Mouse (Mus musculus): ENCODE measurements around the gene Mepce.
"Not testable (repeated sequence)": the region's sequence is repeated elsewhere in the genome, so short reads cannot be mapped to it uniquely, and the experiment has no call there.

The Mepce gene

DNA sequence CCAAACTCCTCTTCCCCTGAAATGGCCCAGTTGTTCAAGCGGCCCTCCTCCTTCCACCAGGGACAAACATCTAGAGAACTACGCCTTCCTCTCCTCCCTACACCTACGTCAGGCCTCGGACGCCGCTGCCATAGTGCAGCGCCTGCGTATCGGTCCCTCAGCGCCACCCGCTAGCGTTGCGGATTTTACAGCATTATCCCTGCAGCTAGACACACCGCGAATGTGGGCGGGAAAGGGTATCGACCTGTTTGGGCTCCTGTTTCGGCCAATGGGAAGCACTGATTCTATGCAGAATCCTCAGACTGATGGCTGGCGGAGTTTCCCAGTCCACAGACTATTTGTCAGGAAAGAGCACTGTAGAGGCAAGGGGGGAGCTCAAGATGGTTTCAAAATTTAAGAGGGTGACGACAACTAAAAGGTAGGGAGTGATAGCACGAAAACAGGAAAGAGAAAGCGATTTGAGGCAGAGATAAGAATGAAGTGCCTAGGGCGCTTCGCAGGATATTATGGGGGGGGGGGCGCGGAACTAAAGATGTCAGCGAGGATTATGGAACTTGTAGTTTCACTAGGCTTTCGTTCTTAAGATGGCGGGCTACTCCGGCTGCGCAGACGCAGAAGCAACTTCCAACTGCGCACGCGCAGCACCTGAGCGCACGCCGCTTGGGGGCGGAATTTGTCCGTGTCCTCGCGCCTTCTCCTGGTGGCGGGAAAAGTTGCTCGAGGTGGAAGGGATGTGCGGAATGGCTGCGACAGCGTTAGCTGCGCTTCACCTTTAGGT lies at the start of gene Mepce, which contains the start of gene Zcwpw1:
Mepce (minus strand) TSS at position 505 of the 778 bp plus-strand sequence.
Zcwpw1 (plus strand) TSS at position 648 of the 778 bp plus-strand sequence.
- peak; percentile 96 for DNase-seq (ENCODE audit: low read depth, low spot score)

GRCm38 (mm10) chr5:137837110-137837509 lies 49.7 kb upstream of the Mepce start:
- not testable (repeated sequence) for DNase-seq (ENCODE audit: low read depth, low spot score)

DNA sequence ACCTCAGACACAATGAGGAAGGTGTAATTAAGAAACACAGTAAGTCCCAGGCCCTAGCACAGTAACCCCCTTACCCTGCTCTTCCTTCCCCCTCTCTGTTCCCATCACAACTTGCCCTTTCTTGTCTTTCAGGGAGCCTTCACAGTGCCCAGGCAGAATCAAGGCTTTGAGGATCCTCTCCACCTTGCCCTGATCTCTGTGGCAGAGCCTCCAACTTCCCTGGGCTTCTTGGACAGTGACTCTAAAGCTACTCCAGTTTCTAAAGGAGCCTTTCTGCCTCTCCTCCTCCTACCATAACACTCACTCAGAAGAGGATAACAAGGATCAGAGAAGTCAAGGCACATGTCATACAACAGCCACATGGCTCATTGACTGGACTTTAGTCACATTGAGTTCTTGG lies 49.2 kb upstream of the Mepce start:
- DNase-seq (ENCODE audit: low read depth, low spot score), result no peak

DNA sequence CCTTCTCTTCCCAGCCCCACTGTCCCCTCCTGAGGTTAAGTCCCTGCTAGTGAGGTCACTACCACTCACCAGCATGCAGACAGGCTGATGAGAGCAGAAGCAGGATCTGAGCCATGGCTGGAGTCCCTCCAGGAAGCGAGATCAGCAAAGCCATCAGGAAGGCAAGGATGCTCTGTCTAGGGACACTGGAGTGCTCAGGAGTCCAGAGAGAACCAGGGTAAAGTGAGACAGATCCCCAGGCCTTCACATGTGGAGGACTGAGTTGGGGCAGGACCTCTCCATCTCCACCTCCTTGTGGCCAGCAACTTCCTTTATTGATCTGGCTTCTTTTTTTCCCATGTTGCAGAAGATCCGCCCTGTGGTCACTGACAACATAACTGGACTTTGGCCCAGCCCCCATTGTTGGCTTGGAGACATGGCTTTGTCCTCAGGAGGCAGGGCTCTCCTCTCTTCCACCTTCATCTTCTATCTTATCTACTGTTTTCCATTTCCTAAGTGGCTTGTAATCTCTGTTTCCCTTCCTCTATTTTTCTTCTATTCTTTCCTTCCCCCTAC lies 48.6 kb upstream of the Mepce start, which contains the start of gene Pilra:
Pilra (minus strand) TSS at position 316 of the 555 bp plus-strand sequence.
- DNase-seq (ENCODE audit: low read depth, low spot score), result not testable (repeated sequence)

GRCm38 (mm10) chr5:137833500-137833899 lies 46.0 kb upstream of the Mepce start:
- DNase-seq (ENCODE audit: low read depth, low spot score), result no peak

DNA sequence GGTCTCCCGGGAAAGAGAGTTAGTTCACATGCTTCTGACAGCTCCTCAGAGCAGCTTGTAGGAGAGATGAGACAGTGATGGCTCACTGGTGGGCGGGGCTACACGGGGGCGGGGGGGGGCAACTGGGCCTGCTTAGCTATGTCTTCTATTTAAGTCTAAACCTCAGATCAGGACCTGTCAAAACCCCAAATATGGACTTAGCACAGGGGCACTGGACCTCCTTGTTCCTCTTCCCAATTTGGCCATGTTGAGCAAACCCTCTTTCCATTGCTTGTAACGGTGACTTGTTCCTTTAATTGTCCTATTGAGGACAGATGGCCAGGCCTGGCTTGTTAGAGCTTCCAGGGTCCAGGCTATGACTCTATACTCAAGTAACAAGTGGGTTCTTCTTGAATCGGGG lies 44.1 kb upstream of the Mepce start:
- no peak for DNase-seq (ENCODE audit: low read depth, low spot score)

DNA sequence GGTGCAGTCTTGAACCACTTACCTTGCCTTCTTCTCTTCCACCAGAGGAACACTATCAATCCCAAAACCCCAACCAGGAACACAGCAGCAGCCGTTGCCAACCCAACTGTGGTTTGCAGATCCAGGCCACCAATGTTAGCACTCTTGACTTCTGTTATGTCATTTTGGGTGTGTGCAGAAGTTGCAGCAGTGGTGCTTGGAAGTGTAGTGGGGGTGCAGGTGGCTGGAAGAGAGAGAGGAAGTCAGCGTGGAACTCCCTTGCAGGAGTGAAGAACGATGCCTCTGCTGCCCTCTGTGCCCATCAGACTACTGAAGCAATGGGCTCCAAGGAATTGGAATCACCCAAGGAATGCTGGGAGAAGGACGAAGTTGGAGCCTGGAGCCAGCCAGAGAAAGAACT lies 43.7 kb upstream of the Mepce start:
- no peak for DNase-seq (ENCODE audit: low read depth, low spot score)

DNA sequence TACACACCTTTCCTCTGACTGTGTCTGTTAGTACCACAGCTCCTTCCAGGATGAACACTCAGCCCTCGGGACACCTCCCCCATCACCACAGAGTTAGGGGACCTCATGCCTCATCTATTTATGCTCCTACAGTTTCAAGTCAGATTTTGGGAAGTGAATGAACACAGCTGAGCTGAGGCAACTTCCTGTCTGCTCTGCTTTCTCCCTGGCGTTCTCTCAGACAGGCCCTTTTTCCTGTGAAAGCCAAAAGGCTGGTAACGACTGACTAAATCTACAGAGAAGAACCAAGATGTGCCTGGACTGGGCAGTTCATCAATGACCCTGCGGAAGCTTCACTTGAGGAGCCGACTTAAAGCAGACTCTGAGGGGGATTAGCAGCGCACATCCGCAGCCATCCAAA lies 42.8 kb upstream of the Mepce start:
- DNase-seq (ENCODE audit: low read depth, low spot score), result no peak

DNA sequence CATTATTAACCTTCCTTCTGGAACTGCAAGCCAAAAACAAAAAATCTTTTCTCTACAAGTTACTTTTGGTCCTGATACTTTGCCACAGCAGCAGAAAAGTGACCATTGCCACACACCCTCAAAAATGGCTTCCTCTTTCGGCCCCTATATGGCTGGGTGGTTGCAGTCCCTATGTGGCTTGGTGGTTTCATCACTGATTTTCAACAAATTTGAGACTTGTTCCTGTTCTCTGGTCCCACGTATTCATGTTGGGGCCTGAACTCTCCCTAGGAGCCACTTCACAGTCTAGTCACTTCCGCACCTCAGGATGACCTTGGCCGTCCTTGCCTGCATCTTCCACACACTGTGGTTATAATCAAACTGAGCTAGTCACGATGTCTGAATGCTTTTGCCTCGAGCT lies 41.2 kb upstream of the Mepce start:
- no peak for DNase-seq (ENCODE audit: low read depth, low spot score)

- no peak for DNase-seq (ENCODE audit: low read depth, low spot score)
Observed at GRCm38 (mm10) chr5:137826421-137826820, 39.0 kb upstream of the Mepce start.

DNA sequence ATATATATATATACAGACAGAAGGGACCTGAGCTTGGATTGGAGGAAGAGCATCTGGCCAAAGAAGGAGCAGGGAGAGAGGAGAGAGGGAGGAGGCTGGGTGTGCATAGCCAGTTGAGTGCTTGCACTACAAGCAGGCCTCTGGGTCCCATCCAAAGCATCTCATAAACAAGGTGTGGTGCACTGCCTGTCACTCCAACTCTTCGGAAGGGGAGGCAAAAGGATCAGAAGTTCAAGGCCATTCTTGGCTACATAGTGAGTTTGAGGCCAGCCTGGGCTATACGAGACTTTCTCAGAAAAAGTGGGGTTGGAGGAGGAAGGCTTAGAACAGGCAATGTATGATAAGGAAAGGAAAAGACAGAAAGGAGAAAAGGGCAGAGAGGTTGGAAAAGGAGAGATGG lies 38.5 kb upstream of the Mepce start:
- DNase-seq (ENCODE audit: low read depth, low spot score), result no peak

GRCm38 (mm10) chr5:137825030-137825429 lies 37.6 kb upstream of the Mepce start:
- no peak for DNase-seq (ENCODE audit: low read depth, low spot score)

- DNase-seq (ENCODE audit: low read depth, low spot score), result no peak
Observed at GRCm38 (mm10) chr5:137823455-137824045, 36.1 kb upstream of the Mepce start.

GRCm38 (mm10) chr5:137822602-137823001 lies 35.1 kb upstream of the Mepce start:
- no peak for DNase-seq (ENCODE audit: low read depth, low spot score)

- DNase-seq (ENCODE audit: low read depth, low spot score), result no peak
Observed at GRCm38 (mm10) chr5:137822126-137822525, 34.7 kb upstream of the Mepce start.

DNA sequence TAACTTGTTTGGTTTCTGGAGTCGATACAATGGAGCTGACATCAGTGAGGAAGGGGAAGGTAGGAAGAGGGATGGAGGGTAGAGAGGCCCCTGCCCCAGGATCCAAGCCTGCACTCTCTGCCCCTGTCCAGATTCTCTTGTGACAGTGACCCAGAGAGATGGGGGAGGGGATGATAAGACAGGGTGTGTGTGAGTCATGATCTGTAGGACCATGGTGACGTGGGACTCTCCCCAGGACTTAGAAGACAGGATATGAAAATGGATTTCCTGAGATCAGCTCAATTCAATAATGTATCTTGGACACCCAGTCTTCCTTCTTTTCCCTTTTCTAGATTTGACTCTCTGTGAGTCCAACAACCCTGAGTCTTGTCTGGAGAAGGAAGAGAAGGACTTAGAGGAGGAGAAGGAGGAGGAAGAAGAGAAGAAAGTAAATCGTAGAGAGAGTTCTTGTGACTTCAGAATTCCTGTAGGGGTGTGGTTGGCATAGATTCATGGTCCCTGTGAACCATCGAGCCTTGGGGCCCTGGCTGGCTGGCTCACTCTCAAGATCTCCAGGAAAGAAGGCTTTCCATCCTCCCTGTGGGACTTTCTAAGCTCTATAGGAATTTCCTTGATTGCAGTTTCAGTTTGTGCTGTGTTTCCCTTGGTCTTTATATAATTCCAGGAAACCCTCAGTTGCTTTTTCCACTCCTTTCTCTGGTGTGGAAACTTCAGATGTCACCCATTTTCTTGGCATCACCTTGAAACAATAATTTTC lies 30.2 kb upstream of the Mepce start:
- no peak for DNase-seq (ENCODE audit: low read depth, low spot score)

DNA sequence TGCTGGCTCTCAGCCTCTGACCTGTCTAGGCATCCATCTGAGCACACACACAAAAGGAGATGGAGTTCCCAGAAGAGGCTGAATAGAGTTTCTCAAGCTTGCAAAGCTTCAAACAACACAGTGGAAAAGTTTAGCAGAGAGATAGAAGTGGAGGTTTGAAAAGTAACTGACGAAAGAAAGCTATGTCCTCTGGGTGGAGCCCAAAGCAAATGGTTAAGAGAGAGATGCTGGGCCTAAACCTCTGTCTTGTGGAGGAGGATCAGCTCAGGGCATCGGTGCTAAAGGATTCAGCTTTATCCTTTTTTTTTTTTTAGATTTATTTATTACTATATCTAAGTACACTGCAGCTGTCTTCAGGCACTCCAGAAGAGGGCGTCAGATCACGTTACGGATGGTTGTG lies 20.9 kb upstream of the Mepce start:
- no peak for DNase-seq (ENCODE audit: low read depth, low spot score)

DNA sequence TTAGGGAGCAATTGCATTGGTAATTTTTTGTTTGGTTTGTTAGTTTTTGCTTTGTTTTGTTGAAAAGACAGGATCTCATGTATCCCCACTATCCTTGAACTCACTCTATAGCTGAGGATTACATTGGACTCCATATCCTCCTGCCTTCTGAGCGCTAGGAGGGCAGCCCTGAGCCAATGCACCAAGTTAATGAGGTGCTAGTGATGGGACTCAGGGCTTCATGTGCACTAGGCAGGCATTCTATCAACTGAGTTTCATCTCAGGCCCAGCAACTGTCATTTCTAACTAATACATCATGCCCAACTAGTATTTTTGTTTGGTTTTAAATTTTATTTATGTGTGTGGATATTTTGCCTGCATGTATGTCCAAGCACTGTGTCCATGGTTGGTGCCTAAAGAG lies 18.7 kb upstream of the Mepce start:
- no peak for DNase-seq (ENCODE audit: low read depth, low spot score)

- DNase-seq (ENCODE audit: low read depth, low spot score), result no peak
Observed at GRCm38 (mm10) chr5:137800917-137801316, 13.5 kb upstream of the Mepce start.

- no peak for DNase-seq (ENCODE audit: low read depth, low spot score)
Observed at GRCm38 (mm10) chr5:137796606-137797005, 9.2 kb upstream of the Mepce start.

GRCm38 (mm10) chr5:137791553-137791952 lies 4.1 kb upstream of the Mepce start:
- DNase-seq (ENCODE audit: low read depth, low spot score), result no peak

GRCm38 (mm10) chr5:137788946-137789531 lies 1.6 kb upstream of the Mepce start:
- DNase-seq (ENCODE audit: low read depth, low spot score), result no peak

Measured in embryo, embryonic 11.5 days (tissue).